1 mouse cellular context compared by ENCODE assay signal in the genomic region with DNA sequence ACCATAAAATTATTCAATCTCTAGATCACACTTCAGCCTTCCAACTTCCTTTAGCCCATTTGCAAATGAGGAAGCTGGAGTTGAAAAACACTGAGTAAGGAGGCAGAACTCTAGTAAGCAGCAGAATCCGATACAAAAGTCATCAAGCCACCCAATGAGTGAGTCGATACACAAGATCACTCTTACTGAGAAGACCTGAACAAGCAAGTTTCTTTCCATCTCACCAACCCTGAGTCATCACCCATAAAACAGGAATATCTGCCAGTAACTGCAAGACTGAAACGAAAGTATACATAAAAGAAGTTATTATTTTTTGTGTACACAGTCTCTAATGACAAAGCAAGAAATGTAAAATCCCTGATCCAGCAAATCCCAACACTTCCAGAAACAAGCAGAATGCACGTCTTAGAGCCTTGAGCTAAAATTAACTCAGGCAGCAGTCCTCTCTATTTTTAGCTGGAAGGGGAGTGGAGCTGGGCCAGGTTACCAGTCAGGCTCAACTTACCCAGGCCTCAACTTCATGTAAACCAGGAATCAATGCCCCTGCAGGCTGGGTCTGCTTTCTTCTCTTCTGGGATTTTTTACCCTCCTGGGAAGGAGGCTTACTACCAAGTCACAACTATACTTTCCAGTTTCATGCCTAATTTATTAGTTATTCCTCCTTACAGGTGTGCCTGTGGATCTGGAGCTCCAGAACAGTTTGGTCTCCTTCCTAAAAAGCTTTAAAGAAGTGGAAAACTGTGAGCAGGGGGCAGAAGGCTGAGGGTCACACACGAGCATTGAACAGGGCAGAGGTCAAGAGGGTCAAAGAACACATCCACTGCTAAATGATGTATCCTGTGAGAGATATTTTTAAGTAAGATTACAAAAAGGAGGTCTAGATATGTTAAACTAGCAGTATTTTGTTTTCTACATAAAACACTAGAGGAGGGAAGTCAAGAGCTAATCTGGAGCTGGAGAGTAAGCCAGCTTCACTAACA.
TF ChIP-seq lines count a peak whose summit lies in the region.

No protein-coding gene starts in this region.

TF ChIP-seq in MEL, 35 proteins besides CTCF, POLR2A, EP300 and RAD21 (continued from another document):
- TF ChIP-seq NELFE (IDR thresholded peaks at IDR 0.05; ENCODE audit: low read depth, low read length) (no peak), CHD2 (IDR thresholded peaks at IDR 0.05; ENCODE audit: low read length) (no peak), ZMIZ1 (IDR thresholded peaks at IDR 0.05; ENCODE audit: low read depth, low read length) (no peak), MEF2A (IDR thresholded peaks at IDR 0.05; ENCODE audit: extremely low read depth, insufficient replicate concordance, low read depth, low read length, poor library complexity, severe bottlenecking) (no peak), TBP (IDR thresholded peaks at IDR 0.05; ENCODE audit: low read depth, low read length) (0 out of 2 replicates have a peak, but pooled peaks have one; percentile 26), SMC3 (IDR thresholded peaks at IDR 0.05; ENCODE audit: low read depth, low read length) (no peak), TAL1 (IDR thresholded peaks at IDR 0.05; ENCODE audit: low read length) (no peak), RCOR1 (IDR thresholded peaks at IDR 0.05; ENCODE audit: low read depth, low read length) (no peak), MXI1 (IDR thresholded peaks at IDR 0.05; ENCODE audit: low read depth, low read length) (no peak), KAT2A (conservative IDR thresholded peaks at IDR 0.05; ENCODE audit: low read depth, low read length) (no peak), ZC3H11A (IDR thresholded peaks at IDR 0.05; ENCODE audit: low read depth, low read length) (no peak), HCFC1 (IDR thresholded peaks at IDR 0.05; ENCODE audit: low read depth, low read length) (no peak), ZKSCAN1 (IDR thresholded peaks at IDR 0.05; ENCODE audit: low read depth, low read length) (no peak), MYC (IDR thresholded peaks at IDR 0.05; ENCODE audit: low read depth, low read length) (no peak), MAX (IDR thresholded peaks at IDR 0.05; ENCODE audit: low read length) (peak; percentile 1; the same call in 1 of the 2 replicates), SIN3A (IDR thresholded peaks at IDR 0.05; ENCODE audit: low read length) (peak; percentile 37; the same call in 1 of the 2 replicates), E2F4 (IDR thresholded peaks at IDR 0.05; ENCODE audit: borderline replicate concordance, low read depth, low read length) (no peak), MAZ (IDR thresholded peaks at IDR 0.05; ENCODE audit: low read depth, low read length) (no peak), MAFK (IDR thresholded peaks at IDR 0.05; ENCODE audit: borderline replicate concordance, low read depth, low read length) (no peak), MYB (IDR thresholded peaks at IDR 0.05; ENCODE audit: low read depth, low read length) (no peak), ETS1 (IDR thresholded peaks at IDR 0.05; ENCODE audit: low read depth, low read length) (0 out of 2 replicates have a peak, but pooled peaks have one; percentile 16), ZNF384 (IDR thresholded peaks at IDR 0.05; ENCODE audit: low read depth, low read length) (no peak), USF2 (IDR thresholded peaks at IDR 0.05; ENCODE audit: borderline replicate concordance in 1 of 2, insufficient read depth in 1 of 2, low read depth in 1 of 2, low read length in 2 of 2) (no peak)
